Mouse (Mus musculus): ENCODE results near the gene Rdh13. TPM values are rescaled to one million over a fixed set of nuclear protein-coding genes. Genes with fewer than 3 reads are reported as not detected.
A peak's percentile ranks its signal among the peaks of the same experiment; 100 is the strongest.

Rdh13 gene
- total RNA-seq (2021), result 10 to 100 TPM; 14.9 to 16.5 TPM
- long read RNA-seq, experiment 1, partial matches to known transcripts, result 0 of 4 reads
- long read RNA-seq, experiment 1, other reads (novel, unspliced or antisense), result 4 of 4 reads
- long read RNA-seq, experiment 2, partial matches to known transcripts, result 0 of 4 reads
- long read RNA-seq, experiment 2, other reads (novel, unspliced or antisense), result 3 of 4 reads

DNA sequence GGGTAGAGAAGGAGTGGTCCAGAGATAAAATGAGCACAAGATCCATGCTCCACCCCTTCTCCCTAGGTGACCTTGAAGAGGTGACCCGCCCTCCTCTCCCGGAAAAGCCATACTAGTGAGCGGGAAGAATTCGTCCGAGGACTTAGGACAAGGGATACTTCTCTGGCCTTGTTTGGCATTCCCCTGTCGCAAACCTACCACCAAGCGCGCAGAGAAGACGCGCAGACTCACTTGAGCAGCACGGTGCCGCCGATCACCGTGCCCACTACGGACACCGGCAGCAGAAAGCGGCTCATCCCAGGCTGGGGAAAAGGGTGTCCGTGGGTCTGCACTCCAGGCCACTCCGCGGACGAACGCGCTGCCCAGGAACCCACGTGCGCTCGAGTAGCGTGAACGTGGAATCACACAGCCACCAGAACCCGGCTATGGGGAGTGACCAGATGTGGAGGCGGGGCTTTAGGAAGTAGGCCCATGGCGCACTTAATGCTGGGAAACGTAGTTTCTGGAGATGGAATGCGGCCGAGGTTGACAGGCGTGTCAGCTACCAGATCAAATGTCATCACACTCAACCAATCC lies at the start of gene Rdh13:
Gene Rdh13, minus strand, starts transcription at position 434 of the 576 bp plus-strand sequence.
- peak; percentile 90 for DNase-seq

DNA sequence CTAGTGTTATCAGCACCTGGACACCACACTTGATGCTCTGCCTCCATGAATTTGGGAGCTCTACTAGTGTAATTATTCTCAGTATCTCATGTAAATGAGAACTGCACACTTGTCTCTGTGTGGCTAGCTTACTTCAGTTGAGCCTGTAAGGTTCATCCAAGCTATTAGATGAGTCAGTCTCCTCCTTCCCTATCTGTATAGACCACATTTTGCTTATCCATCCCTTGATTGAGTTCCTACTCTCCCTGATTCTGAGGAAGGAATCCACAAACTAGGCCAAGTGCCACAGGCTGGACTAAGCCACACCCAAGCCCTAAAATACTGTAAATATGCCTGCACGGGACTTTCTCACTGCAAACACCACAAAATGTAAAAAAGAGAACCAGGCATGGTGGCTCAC lies 48.5 kb upstream of the Rdh13 start:
- DNase-seq, result no peak

DNA sequence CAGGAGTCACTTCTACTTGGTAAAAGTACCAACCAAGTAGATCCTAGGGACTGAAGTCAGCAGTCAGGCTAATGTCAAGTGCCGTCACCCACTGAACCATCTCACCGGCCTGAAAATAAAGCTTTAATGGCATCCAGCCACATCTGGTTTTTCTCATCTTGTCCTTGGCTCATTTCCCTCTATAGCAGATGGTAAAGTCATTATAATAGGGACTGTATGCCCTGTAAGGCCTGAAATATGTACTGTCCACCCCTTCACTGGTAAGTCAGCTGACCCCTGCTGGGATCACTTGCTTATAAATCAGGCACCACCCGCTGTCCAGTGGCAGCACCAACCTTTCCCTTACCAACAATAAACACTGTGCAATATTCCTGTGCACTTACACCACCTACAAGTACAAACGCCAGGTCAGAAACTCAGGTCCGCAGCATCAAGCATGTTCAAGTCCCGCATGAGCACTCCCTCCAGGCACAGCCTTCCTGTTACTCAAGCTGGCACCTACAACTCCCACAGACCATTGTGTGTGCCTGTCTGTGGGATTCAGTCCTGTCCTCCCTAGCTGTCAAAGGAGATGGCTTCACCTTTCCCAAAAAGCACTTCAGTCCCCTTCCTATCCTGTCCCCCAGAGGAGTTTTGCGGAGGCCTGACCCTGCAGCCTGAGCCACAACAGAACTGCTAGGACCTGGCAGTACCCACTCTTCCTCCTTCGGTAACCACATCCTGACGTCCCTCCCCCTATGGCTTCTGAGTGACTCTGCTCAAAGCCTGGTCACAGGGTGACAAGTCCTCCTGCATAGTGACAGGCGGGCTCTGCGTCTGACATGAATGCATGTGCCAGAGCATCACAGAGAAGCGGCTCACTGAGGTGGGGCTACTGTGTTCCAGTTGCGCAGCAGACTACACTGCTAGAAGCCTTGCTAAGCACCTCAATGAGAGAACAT lies 47.1 kb upstream of the Rdh13 start:
- DNase-seq, result no peak

DNA sequence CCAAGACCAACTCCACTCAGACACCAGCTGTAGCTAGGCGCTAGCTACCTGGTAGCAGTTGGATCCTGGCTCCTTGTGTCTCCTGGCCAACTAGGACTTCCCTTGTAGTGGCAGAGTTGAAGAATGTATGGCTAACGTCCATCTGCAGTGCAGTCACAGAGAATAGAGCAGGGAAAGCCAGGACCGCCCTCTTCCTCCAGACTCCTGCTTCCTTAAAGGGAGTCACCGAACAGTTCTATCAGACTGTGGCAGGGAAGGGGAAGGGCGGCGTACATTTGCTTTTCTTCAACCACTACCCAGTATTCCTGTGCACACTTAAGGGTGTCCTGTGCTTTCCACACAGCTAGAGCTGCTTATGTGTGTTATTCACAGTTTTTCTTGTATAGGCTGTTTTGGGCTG lies 45.9 kb upstream of the Rdh13 start:
- no peak for DNase-seq

DNA sequence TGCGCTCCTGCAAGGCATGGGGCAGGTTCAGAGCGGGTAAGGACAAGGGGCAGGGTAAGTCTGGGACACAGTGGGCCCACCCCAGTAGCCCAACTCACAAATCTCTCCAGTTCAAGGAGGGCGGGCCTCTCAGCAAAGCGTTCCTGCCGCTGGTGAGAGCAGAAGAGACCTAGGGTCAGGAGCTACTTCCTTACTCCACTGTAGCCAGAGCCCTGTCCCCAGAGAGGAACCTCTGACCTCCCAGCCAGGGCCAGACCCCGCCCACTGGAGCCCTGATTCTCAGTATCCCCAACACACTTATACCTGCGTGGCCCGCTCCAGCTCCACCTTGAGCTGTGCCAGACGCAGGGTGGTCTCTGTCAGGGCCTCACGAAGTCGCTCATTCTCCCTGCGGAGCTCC lies 36.8 kb upstream of the Rdh13 start:
- no peak for DNase-seq

DNA sequence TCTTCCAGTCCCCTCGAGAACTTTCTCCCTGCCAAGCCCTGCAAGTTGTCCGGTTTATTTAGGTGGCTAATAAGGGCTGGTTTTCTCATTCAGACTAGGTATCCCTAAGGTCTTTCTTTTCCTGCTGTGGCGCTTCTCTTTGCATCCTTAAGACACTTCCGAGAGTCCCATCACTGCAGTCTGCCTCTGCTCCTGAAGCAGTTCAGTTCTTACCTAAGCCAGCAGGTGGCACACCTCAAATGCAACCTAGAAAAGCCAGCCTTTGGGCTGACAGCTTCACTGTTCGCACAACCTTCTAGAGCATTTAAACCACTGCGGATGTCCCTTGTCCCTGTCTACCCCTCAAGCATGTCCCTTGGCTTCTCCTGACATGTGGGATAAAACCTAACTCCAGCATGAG lies 34.2 kb upstream of the Rdh13 start:
- DNase-seq, result no peak

DNA sequence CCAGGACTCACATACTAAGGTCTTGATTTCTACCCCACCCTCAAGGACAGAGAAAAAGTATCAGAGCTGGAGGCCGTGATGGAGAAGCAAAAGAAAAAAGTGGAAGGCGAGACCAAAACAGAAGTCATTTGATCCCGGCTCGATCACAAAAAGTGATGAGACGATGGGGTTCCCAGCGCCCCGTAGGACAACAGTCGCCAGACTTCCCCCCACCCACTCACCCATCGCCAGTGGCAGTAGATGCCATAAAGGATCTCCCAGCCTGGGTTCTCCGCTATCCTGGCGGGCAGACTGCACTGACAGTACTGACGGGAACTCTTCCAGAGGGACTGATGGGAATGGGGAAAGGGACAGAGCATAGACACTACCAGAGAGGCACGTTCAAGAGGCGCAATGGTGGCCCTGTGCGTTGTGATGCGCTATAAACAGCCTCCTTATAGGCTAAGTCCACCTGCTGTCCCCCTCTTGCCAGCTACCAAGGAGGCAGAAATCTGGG lies 33.4 kb upstream of the Rdh13 start:
- DNase-seq, result no peak

DNA sequence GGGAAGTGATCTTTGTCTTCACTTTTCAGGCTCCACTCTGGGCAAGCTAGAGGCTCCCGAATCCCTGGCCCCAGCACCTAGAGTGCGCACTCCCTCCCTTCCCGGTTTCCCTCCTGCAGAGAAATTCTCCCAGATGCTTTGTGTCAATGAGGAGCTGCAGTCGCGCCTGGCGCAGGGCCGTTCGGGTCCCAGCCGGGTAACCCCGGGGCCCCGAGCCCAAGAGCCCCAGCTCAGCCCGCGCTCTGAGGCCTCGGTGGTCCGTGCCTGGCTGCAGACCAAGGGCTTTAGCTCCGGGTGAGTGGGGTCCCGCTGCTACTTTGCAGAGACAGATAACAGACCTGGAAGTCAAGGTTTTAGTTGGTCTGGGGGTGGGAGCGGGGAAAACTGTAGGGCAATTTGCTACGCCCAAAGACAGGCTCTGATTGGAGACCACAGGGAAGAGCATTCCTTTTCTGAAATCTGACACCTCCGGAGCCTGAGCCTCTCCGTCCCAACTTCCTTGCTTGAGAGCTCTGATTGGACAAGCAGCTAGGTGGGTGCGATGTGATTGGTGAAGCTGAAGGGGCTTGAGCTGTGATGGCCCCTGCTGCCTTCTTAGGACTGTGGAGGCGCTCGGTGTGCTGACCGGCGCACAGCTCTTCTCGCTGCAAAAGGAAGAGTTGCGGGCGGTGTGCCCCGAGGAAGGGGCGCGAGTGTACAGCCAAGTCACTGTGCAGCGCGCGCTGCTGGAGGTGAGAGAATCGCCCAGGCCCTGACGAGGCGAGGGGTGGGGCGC lies 32.8 kb upstream of the Rdh13 start:
- peak; percentile 81 for DNase-seq

DNA sequence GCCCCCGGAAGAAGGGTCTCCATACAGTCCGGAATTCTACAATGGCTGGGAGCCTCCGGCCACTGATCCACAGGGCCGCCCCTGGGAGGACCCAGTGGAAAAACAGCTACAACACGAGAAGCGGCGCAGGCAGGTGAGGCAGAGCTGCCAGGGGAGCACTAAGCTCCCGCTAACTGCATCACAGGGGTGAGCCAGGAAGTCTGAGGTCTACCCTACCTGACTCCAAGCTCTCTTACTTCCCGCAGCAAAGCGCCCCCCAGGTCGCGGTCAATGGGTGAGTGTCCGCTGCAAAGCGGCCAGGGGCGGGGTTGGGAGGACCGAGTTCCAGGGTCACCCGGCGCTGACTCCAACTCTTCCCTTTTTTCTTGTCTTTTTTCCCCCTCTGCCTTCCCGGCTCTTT lies 28.5 kb upstream of the Rdh13 start:
- DNase-seq, result no peak

DNA sequence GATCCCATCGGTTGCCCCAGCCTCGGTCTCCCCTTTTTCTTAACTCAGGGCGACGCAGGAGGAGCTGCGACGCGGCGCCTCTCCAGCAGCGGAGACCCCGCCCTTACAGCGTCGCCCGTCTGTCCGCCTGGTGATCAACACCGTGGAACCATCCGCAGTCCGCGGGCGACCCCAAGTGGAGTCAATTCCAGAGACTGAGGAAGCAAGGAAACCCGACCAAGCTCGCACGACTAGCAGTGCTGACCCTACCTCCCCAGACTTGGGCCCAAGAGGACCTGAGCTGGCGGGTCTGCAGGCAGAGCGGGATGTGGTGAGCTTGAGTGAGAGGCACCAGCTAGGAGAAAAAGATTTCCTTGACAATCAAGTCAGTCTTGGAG lies 25.7 kb upstream of the Rdh13 start:
- peak; percentile 60 for DNase-seq

DNA sequence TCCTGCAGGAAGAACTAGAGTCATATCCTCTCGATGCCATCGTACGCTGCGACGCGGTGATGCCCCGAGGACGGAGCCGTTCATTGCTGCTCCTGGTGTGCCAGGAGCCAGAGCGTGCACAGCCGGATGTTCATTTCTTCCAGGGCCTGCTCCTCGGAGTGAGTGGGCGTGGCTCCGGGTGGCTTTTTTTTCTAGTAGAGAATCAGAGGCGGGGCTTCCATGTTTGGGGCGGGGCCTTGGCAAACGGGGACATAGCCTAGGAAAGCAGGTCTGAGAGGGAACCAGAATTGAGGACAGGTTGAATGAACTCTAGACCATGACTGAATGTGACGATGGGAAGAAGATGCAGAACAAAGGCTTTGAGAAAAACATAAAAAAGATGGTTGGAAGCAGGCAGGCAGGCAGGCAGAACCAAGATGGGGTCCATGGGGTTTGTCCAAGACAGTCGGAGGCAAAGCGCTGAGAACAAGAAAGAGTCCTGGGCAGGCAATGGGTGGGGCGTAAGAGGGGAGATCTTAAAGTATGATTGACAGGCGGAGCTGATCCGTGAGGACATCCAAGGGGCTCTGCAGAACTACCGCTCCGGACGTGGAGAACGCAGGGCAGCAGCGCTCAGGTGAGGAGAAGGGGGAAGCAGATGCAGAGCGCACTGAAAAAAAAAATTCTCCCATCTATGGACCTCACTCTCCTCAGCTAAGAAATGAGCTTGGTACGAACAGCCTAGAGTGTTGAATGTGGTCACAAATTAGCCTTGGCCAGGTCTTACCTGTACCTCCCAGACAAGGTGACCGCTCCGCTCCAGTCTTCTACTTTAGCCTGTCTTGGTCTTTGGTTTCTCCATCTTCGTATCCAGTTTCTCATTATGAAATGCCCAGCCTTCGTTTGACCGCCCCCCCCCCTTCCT lies 25.1 kb upstream of the Rdh13 start:
- peak; percentile 44 for DNase-seq

DNA sequence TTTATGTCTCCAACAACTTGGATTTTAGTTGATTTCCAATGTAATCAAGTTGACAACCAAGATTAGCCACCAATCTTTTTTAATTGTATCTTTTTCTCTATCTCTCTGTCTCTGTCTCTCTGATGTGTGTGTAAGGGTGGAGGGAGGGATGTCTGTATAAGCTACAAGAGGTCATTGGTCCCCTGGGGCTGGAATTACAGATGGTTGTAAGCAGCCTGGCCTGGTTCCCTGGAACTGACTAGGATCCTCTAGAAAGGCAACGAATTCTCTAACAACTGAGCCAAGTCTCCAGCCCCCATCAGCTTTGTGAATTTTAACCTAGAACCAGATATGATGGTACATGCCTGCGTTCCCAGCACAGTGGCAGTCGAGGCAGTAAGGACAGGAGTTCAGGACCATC lies 22.4 kb upstream of the Rdh13 start:
- no peak for DNase-seq

DNA sequence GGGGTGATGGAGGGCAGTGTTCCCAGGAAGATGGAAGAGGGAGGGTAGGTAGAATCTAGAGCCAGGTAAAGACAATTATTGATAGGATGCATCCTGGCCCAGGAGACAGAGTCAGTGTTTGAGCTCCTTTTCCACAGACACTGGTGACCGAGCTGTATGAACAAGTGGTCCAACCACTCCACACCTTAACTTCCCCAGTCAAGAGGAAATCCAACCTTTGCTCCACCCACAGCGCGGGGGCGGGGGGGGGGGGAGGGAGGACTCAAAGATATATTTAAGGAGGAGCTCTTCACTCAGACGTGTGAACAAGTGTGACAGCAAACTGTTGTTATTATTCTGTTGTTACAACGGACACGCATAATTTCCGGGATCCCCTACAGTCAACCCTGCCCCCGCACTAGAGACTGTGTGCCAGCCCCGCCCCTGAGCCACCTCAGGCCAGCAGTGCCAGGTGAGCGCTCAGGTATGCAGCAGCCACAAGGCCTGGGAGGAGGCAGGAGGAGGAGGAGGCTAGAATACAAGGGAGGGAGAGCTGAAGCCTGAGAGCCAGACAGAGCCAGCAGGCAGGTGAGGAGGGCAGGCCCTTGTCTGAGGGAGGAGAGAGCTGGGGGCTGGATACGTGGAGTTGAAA lies 18.9 kb upstream of the Rdh13 start:
- DNase-seq, result no peak

DNA sequence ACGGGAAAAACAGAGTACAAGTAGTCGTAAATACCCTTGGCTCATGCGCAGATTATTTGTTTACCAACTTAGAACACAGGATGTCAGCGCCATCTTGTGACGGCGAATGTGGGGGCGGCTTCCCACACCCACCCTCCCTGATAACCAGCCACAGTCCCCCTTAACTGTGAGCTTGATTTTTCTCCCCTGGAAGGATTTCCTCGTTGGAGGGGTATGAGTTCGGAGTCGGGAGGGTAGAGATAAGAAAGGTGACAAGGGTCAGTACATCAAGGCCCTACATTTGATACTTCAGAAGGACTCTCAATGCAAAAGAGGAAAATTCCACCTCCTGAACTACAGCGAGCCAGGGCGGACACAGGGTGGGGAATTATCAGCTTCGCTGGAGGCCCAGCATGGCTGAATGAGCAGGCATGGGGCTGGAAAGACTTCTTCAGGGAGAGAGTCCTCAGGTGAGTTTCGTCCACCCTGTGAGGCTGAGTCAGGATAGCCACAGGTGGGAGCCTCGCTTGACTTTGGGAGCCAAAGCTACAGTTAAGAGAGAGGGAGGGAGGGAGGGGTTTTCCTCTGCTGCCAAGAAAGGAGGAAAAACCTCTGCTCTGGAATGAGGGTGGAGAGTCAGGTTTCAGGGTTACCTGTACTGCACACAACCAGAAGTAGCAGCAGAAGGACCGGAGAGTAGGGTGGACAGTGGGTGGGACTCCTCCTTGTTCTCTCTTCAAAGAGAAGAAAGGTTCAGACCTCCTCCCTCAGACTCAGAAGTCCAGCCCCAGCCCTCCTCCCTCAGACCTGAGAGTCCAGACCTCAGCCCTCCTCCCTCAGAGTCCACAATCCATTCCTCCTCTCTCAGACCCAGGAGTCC lies 15.4 kb upstream of the Rdh13 start, which contains the start of gene Eps8l1:
Gene Eps8l1, plus strand, starts transcription at position 99 of the 859 bp plus-strand sequence.
- no peak for DNase-seq

DNA sequence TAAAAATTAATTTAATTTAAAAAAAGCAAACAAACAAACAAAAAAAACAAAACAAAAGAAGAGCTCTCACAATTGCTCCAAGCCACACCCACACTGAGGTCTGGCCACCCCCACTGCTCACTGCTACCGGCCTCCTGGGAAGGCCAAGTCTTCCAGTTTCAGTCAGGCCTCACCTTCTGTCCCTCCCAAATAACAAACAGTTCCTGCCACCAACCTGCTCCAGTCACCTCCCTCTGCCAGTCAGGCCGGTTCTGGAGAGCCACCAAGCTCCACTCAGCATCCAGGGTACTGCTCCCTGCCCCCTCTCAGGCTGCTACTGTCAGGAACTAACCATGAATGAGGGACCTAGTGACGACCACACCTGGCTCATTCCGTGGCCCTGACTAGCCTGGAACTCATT lies 7.2 kb upstream of the Rdh13 start:
- no peak for DNase-seq

DNA sequence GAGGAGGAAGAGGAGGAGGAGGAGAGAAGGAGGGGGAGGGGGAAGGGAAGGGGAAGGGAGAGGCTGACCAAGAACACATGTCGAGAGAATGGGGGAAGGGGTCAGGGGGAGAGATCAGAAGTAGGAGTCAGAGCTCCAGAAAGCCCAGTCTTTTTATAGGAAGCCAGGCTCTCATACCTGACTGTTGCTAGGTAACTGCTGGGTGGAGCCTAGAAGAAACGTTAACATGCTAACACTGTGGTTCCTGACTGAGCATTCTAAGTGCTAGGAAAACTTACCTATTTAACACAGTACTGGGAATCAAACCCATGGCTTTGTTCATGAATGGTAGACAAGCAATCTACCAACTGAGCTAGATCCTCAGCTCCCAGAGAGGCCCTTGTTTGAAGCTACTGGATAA lies 3.8 kb upstream of the Rdh13 start:
- DNase-seq, result no peak

DNA sequence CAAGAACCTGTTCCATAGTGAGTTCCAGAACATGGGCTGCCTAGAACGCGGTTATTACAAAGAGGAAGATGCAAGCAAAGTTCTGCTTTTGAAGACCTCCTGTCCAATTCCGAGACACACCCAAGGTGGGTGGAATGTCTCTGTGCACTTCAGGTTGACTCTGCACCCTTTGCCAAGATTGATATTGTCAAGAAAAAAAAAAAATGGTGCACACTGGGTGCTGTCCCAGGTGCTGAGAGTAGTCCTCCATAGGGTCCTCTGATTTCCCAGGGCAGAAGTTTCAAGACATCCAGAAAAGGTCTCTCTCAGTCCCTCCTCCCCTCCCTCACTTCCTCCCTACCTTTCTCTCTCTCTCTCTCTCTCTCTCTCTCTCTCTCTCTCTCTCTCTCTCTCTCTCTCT lies 3.0 kb upstream of the Rdh13 start:
- no peak for DNase-seq

DNA sequence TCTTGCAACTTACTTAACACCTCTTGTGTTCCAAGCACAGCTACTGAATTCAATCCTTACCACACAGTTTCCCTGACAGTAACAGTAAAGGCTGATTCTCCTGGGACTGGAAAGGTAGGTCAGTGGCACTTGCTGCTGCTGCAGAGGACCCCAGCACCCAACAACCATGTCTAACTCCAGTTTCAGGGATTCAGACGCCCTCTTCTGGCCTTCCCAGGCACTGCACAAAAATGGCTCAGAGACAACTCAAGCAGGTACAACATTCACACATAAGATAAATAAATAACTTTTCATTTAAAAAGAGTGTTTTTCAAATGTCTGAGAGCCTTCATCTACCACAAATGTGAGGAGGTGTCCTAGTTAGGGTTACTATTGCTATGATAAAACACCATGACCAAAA lies 1.7 kb upstream of the Rdh13 start:
- no peak for DNase-seq

DNA sequence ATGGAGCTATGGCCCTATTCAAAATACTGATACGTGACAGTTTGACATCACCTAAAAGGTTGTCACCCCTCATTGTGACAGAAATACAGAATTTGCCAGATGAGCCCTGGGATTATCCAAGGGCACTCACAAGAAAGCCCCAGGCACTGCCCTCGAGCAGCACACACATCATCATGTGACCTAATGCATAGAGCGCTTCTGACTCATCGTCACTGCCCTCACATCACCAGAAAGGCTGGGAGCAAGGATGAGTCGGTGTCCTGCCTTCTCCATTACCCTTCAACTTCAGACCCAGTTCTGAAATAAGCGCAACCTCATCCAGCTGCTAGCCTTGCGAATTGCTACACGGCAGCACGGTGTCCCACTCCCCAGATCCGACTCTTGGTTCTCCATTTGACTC lies 4.9 kb downstream of the Rdh13 start:
- no peak for DNase-seq

DNA sequence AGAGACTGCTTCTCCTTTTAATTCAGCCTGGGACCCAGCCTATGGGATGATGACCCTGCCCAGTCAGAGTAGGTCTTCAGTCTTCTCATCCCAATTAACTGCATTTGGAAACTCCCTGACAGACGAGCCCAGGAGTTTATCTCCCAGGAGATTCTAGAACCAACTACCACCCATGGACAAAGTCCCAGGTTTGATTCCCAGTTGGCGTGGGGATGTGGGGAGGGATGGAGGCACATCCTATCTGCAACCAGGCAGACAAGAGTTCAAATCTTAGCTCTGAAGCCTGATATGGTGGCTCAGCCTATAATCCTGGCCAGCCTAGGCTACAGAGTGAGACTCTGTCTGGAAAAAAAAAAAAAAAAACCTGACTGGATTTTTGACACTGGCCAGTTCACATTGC lies 7.7 kb downstream of the Rdh13 start:
- no peak for DNase-seq
